Mouse (Mus musculus) layer of hippocampus, postnatal 10 days (tissue): ENCODE measurements at regions not wholly inside any gene's neighbourhood (a gene's known extent, or its start where the extent isn't known, plus 50 kb on each side); places are given as distances from the start of the nearest gene placed in this dataset.

Experiments used
- DNase-seq, 2 experiments: peaks; one replicate each; pipeline ENCODE4 v3.0.0; 2021; ENCODE audit warnings: low spot score in 2 of 2

GRCm38 (mm10) chr2:167759603-167760390 is 70.2 kb upstream of the Tmem189 start:
- no peak for DNase-seq

GRCm38 (mm10) chr2:167757157-167757780 is 67.6 kb upstream of the Tmem189 start:
- DNase-seq = no peak

- DNase-seq = no peak
These were observed 67.1 kb upstream of the Tmem189 start for GRCm38 (mm10) chr2:167756721-167757120.

- no peak for DNase-seq
These were observed 65.4 kb upstream of the Tmem189 start for GRCm38 (mm10) chr2:167754929-167755551.

GRCm38 (mm10) chr2:167753898-167754297 is 64.3 kb upstream of the Tmem189 start:
- DNase-seq = peak in 1 of 2 experiments; percentile 42

- peak; percentile 51 to 56 for DNase-seq
These were observed 63.4 kb upstream of the Tmem189 start for GRCm38 (mm10) chr2:167752805-167753556.

- no peak for DNase-seq
These were observed 62.0 kb upstream of the Tmem189 start for GRCm38 (mm10) chr2:167751585-167751984.

GRCm38 (mm10) chr2:167748297-167748696 is 58.7 kb upstream of the Tmem189 start:
- no peak for DNase-seq

GRCm38 (mm10) chr2:167747164-167747843 is 57.7 kb upstream of the Tmem189 start:
- DNase-seq = no peak

- DNase-seq = no peak
These were observed 56.7 kb upstream of the Tmem189 start for GRCm38 (mm10) chr2:167746344-167746743.

- no peak for DNase-seq
These were observed 55.8 kb upstream of the Tmem189 start for GRCm38 (mm10) chr2:167745409-167745808.

GRCm38 (mm10) chr2:167744080-167744479 is 54.5 kb upstream of the Tmem189 start:
- no peak for DNase-seq

- no peak for DNase-seq
These were observed 52.9 kb upstream of the Tmem189 start for GRCm38 (mm10) chr2:167742479-167742878.

GRCm38 (mm10) chr2:167740516-167741189 is 51.0 kb upstream of the Tmem189 start:
- no peak for DNase-seq
